Mouse (Mus musculus) forebrain, embryonic 13.5 days (tissue): Measurements from ENCODE around the gene Mrc2. TPM values are rescaled to one million over a fixed set of nuclear protein-coding genes. Genes with fewer than 3 reads are reported as not detected.
A peak's percentile ranks its signal among the peaks of the same experiment; 100 is the strongest.

Source experiments
- ATAC-seq: fragments of 200-750 bp; cut with Nextera tagmentation; 2 replicates; pipeline ENCODE4 v1.8.0; 2017
- H3K27ac ChIP-seq: fragments of 300-500 bp; sonication (generic); 2 replicates; pipeline ENCODE4 v1.5.1; 2015; ENCODE audit warnings: inconsistent platforms, mild to moderate bottlenecking, moderate library complexity
- H3K27me3 ChIP-seq: fragments of 300-500 bp; sonication (generic); 2 replicates; pipeline ENCODE4 v1.6.1; 2015; ENCODE audit warnings: mild to moderate bottlenecking, inconsistent platforms
- H3K36me3 ChIP-seq: fragments of 300-500 bp; sonication (generic); 2 replicates; pipeline ENCODE4 v1.6.1; 2015; ENCODE audit warnings: mild to moderate bottlenecking, inconsistent platforms; ENCODE audit not compliant: poor library complexity, severe bottlenecking
- H3K4me1 ChIP-seq: fragments of 300-500 bp; sonication (generic); 2 replicates; pipeline ENCODE4 v1.6.1; 2015; ENCODE audit warnings: inconsistent platforms
- H3K4me2 ChIP-seq: fragments of 300-500 bp; sonication (generic); 2 replicates; pipeline ENCODE4 v1.6.1; 2015; ENCODE audit warnings: inconsistent platforms, mild to moderate bottlenecking, moderate library complexity
- H3K4me3 ChIP-seq: fragments of 300-500 bp; sonication (generic); 2 replicates; pipeline ENCODE4 v1.5.1; 2015; ENCODE audit warnings: mild to moderate bottlenecking, inconsistent platforms
- H3K9ac ChIP-seq: fragments of 300-500 bp; sonication (generic); 2 replicates; pipeline ENCODE4 v1.6.1; 2015; ENCODE audit warnings: mild to moderate bottlenecking, inconsistent platforms
- H3K9me3 ChIP-seq: fragments of 300-500 bp; sonication (generic); replicated peaks from 2 replicates; pipeline ENCODE4 v1.6.1; 2016; ENCODE audit warnings: inconsistent platforms
- WGBS: fragments of 180-500 bp; shearing (Covaris S2); methylation state at CpG from one replicate; pipeline ENCODE4 v1.1.7; 2015; 5-methylcytosine and 5-hydroxymethylcytosine counted together
- polyA plus RNA-seq: library from polyadenylated mRNA; unstranded; fragments of >200 nt; fragmentation: Nextera tagmentation; extraction: Ambion mirVana; gene quantifications from 2 replicates; pipeline ENCODE4 v1.2.1, GENCODE M21; 2015

Gene Mrc2
- polyA plus RNA-seq, 1 experiment from 2014 or later = 4.5 TPM

DNA sequence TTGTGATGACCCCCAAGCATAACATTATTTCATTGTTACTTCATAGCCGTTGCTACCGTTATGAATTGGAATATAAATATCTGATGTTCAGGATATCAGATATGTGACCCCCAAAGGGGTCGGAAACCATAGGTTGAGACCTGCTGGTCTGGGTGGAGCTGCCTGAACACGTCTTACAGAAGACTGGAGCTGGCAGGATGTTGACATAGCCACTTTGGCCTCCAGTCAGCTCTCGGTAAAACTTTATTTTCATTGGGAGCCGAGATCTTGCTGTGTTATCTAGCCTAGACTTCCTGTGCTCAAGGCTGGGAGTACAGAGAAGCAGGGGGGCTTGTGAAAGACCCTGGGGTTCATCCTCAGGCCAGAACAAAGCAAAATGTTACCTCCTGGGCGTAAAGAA is 63.9 kb downstream of the Mrc2 start:
- WGBS = 86% methylated on average over 7 of the region's 7 CpGs
- no peaks in the 10 kb centered on the region for H3K9me3 ChIP-seq
- no peaks in the 10 kb centered on the region for H3K36me3 ChIP-seq
- no peaks in the 10 kb centered on the region for H3K27me3 ChIP-seq
- peaks cover 9% of the 10 kb centered on the region for H3K4me1 ChIP-seq
- no peak for ATAC-seq
- no peak overlapping the region for H3K4me3 ChIP-seq
- no peak overlapping the region for H3K9ac ChIP-seq
- no peak overlapping the region for H3K27ac ChIP-seq
- no peak overlapping the region for H3K4me2 ChIP-seq

DNA sequence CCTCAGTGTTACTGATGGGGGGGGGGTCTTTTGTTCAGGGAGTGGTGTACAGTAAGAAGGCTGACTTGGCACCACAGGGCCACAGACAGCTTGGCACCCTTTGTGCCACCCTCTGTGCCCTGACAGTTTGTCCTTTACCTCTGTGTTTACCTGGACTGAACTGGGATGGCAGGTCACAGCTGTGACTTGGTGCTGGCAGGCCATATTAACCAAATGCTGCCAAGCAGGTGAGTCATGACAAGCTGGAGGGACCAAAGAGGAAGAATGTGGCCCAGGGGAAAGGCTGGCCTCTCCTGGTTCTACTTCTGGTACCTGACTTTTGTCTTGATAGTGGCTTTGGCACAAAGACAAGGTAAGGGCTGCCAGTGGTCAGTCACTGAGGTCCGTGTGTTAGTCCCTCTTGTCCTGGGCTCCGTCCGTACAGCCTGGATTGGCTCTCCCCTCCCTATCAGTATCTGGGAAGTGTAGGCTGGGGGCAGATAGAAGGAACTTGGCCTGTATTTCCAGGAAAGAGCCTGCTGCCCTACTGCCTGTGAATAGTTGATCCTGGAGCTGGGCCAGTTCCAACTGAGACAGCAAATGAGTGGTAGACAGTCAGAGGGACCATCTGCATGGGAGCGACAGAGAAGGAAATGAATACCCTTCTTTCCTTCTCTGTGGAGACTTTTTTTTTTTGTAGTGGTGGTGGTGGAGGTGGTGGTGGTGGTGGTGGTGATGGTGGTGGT is 69.8 kb downstream of the Mrc2 start:
- 0 out of 2 replicates have a peak, but pooled peaks have one; percentile 1 for ATAC-seq
- Histone ChIP-seq H3K9me3 (no peaks in the 10 kb centered on the region), H3K4me1 (peaks cover 27% of the 10 kb centered on the region), H3K4me2 (no peak overlapping the region), H3K4me3 (no peak overlapping the region), H3K9ac (no peak overlapping the region), H3K36me3 (no peaks in the 10 kb centered on the region), H3K27me3 (no peaks in the 10 kb centered on the region), H3K27ac (no peak overlapping the region)
- WGBS = 83% methylated on average over 4 of the region's 4 CpGs

DNA sequence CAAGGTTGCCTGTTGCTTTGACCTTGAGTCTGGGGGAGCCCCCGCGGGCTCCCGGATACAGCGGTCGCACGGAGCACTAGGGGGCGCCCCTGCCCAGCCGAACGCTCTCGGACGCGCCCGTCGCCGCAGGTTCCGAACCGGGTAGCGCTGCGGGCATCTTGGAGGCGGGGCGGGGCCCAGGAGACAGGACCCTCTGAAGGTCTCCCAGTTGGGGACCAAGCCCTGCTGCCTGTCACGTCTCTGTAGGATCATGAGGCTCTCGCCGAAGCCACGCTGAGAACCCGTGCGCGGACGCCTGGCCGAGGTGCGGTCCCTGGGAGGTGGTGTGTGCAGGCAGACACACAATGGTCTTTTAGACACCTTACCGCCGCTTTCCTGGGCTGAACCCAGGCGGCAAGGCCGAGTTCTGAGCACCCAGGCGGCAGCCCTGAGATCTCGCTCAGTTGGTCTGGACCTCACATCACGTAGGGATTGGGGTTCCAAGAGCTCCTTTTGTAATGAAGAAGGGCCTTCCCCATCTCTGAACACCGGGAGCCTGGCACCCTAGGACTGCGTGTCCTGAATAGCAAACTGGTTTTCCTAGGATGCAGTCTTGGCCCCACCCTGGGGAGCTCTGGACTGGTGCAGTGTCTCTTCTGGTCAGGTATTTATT is 70.6 kb downstream of the Mrc2 start:
- Histone ChIP-seq H3K9me3 (no peaks in the 10 kb centered on the region), H3K27ac (peak overlapping the region; percentile 17), H3K27me3 (no peaks in the 10 kb centered on the region), H3K9ac (peak overlapping the region; percentile 71), H3K4me2 (peak overlapping the region; percentile 68), H3K4me3 (peak overlapping the region; percentile 49), H3K4me1 (peaks cover 27% of the 10 kb centered on the region), H3K36me3 (no peaks in the 10 kb centered on the region)
- ATAC-seq = peak; percentile 90
- under 1% methylated on average over 40 of the region's 40 CpGs for WGBS

DNA sequence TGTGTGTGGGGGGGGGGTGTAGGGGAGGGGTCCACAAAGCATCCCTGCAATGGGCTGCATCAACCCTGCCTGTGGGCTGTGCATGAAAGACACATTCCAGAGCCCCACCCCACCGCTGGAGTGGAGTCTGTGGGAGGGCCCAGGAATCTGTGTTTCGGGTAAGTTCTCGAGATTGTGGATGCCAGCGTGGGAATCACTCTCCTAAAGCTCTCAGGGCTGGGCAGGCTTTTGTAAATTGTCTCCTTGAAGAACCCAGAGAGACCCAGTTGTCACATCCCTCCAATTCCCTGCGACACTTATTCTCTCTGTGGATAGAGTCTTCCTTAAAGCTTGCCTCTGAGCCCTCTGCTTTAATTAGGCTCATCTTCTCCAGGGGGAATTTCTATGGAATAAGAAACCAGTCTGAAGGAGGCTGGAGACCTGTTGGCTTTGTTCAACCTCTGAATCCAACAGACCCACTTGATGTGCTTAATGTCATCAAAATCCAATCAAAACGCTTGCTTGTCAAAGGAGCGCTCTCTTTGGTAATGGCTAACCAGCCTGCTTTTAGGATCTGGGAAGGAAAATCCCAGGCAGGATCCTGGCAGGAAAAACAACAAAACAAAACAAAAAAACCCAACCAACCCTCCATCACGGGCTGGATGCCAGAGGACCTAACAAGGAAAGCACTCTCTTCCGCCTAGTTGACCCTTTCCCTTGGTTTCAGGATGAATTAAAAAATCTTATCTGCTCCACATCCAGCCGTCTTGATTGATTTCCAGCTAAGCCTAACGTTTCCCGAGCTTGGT is 71.3 kb downstream of the Mrc2 start:
- peak; percentile 60; the same call in 1 of the 2 replicates for ATAC-seq
- Histone ChIP-seq H3K4me2 (peak overlapping the region; percentile 68), H3K36me3 (no peaks in the 10 kb centered on the region), H3K27ac (peak overlapping the region; percentile 17), H3K4me1 (peaks cover 27% of the 10 kb centered on the region), H3K9ac (peak overlapping the region; percentile 71), H3K27me3 (no peaks in the 10 kb centered on the region), H3K9me3 (no peaks in the 10 kb centered on the region), H3K4me3 (peak overlapping the region; percentile 49)
- WGBS = 15% methylated on average over 12 of the region's 12 CpGs

DNA sequence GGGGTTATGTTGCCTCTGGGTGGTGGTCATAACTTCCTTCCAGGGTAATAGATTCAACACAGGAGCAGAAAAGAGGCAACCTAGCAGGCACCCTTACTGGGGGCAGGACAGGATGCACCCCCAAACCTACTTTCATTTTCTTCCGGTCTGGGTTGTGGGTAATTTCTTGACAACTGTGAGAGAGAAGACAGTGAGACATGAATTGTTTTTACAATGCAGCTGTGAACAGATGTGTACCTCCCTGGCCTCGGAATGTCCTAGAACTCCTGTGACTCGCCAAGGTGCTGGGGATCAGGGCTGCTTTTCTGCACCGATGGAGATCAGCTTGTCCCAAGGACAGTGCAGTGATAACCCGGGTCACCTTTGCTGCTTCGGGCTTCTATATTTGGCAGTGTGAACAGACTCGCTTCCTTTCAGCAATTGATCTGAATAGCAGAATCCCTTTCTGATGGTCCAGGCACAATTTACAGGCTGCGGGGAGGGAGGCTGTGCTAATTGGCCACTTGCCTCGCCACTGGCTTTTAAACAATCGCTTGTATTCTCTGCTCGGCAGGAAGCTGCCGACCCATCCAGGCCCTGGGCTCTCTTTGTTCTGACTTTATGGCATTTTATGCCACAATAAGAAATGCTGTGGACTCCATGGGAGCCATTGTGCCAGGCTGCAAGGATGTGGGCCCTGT is 72.1 kb downstream of the Mrc2 start:
- Histone ChIP-seq H3K4me1 (peaks cover 27% of the 10 kb centered on the region), H3K4me2 (peak overlapping the region; percentile 68)
- no peak for ATAC-seq

DNA sequence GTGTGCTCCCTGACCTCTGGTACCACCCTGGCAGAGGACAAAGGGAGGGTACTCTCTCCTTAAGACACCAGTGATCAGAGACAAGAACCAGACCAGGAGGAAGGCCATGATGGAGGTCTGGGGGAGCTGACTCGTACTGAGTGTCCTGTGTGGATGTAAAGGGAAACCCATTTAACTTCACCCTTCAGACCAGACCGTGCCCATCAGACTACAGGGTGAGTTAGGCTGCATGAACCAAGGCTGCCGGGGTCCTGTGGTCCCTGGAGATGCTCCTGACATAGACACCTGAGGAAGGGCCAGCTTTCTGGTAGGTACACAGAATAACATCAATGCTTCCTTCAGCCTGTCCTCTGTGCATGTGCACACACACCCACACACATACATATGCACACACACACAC is 73.2 kb downstream of the Mrc2 start:
- Histone ChIP-seq H3K36me3 (no peaks in the 10 kb centered on the region), H3K4me2 (peak overlapping the region; percentile 68; the same call in 1 of the 2 replicates), H3K27me3 (no peaks in the 10 kb centered on the region), H3K4me3 (no peak overlapping the region), H3K9ac (no peak overlapping the region), H3K27ac (no peak overlapping the region), H3K4me1 (peaks cover 27% of the 10 kb centered on the region), H3K9me3 (no peaks in the 10 kb centered on the region)
- WGBS = 84% methylated on average over 3 of the region's 3 CpGs
- no peak for ATAC-seq

More for the DNA sequence above, 72.1 kb downstream of the Mrc2 start:
- H3K36me3 ChIP-seq = no peaks in the 10 kb centered on the region
- peak overlapping the region; percentile 71 for H3K9ac ChIP-seq
- H3K27ac ChIP-seq = peak overlapping the region; percentile 17
- peak overlapping the region; percentile 49 for H3K4me3 ChIP-seq
- H3K27me3 ChIP-seq = no peaks in the 10 kb centered on the region
- H3K9me3 ChIP-seq = no peaks in the 10 kb centered on the region
- WGBS = 6% methylated on average over 12 of the region's 12 CpGs

DNA sequence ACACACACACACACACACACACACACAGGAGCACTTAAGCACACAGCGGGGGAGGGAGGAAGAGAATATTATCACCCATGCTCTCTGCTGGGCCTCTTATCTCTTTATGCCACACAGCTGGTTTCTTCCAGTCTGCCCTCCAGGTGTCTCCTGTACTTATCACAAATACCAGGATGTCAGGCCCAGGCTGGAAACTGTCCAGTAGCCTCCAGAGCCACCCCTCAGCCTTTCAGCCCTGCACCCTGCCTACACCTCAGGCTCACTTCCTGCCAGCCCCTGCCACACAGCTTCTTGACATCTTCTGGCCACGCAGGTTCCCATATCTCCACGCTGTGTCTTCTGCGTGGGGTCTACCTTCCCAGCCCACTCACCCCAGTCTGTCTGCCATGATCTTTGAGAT is 73.6 kb downstream of the Mrc2 start:
- H3K4me1 ChIP-seq = peaks cover 27% of the 10 kb centered on the region
- H3K4me2 ChIP-seq = no peak overlapping the region
- no peak overlapping the region for H3K9ac ChIP-seq
- H3K27ac ChIP-seq = no peak overlapping the region
- WGBS = 89% methylated on average over 3 of the region's 4 CpGs
- no peaks in the 10 kb centered on the region for H3K27me3 ChIP-seq
- no peaks in the 10 kb centered on the region for H3K9me3 ChIP-seq
- H3K36me3 ChIP-seq = no peaks in the 10 kb centered on the region
- H3K4me3 ChIP-seq = no peak overlapping the region
- no peak for ATAC-seq

DNA sequence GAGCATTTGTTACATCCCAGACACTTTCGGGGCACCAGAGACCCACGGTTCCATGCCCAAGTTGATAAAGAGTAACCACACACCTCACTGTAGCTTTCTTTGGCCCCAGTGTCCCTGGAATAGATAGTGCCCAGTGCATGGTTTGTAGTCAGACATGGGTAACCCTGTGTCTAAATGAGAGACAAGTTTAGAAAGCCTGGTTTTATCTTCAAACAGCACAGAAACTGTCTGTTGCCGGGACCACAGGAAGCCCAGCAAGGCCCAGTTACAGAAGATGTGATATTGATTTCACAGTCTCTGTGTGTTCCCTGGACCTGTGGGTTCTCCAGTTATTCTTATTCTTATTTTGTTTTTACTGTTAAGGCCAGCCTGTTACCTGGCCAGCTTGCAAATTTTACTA is 74.7 kb downstream of the Mrc2 start:
- H3K4me1 ChIP-seq = peaks cover 27% of the 10 kb centered on the region
- no peaks in the 10 kb centered on the region for H3K36me3 ChIP-seq
- no peak overlapping the region for H3K9ac ChIP-seq
- no peak overlapping the region for H3K4me2 ChIP-seq
- no peaks in the 10 kb centered on the region for H3K9me3 ChIP-seq
- 92% methylated on average over 3 of the region's 3 CpGs for WGBS
- no peak for ATAC-seq
- no peak overlapping the region for H3K4me3 ChIP-seq
- H3K27me3 ChIP-seq = no peaks in the 10 kb centered on the region
- H3K27ac ChIP-seq = no peak overlapping the region

DNA sequence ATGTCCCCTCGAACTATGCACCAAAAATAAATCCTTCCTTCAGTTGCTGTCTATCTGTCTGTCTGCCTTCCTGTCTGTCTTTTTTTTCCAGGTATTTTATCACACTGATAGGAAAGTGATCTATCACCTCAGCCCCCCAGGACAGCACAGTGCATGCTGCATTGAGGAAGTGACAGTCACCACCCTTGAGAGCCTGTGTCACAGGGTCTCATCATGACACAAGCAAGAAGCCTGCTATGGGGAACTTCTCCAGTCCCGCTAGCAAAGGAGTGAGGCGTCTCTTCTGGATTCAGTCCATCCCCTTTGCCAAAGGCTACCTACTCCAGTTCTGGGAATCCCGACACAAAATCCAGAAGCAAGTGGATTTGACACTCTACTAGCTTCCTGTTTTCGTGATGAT is 76.4 kb downstream of the Mrc2 start:
- Histone ChIP-seq H3K27me3 (no peaks in the 10 kb centered on the region), H3K27ac (no peak overlapping the region), H3K4me2 (no peak overlapping the region), H3K4me1 (peaks cover 19% of the 10 kb centered on the region), H3K9ac (no peak overlapping the region), H3K9me3 (no peaks in the 10 kb centered on the region), H3K36me3 (no peaks in the 10 kb centered on the region), H3K4me3 (no peak overlapping the region)
- WGBS = 86% methylated on average over 5 of the region's 5 CpGs
- no peak for ATAC-seq

DNA sequence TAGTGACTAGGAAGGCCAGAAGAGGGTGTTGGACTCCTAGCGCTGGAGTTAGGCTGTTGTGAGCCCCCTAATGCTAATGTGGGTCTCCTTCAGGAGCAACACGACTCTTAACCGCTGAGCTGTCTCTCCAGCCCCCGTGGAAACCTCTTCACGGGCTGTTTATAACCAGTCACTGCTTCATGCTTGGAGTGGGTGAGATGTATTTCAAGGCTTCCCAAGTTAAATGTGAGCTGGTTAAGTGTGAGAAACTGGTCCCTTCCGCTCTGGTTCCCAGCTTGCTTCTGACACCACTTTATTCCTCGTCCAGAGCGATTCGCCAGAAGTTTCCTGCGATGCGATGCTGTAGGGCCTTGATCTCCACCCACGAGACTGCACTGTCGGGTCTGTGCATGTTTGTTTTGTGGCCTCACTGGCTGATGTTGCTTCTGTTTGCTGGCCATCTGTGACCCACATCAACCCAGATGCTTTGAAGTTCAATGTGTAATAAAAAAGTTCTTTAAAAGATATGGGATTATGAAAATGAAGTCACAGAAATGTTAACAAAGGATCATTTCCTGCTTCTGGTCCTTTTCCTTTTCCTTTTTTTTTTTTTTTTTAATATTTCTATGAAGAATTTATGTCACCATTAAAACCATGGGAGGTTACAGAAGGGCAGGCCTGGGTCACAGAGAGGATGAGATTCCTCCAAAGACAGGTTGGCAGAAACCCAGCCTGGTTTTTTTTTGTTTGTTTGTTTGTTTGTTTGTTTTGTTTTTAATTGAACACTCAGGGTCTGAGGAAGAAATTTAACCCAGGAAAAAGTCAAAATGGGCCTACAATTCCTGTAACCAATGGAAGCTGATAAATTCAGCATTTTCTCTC is 77.3 kb downstream of the Mrc2 start:
- Histone ChIP-seq H3K9ac (no peak overlapping the region), H3K9me3 (no peaks in the 10 kb centered on the region), H3K27me3 (no peaks in the 10 kb centered on the region), H3K4me1 (peaks cover 10% of the 10 kb centered on the region), H3K4me2 (no peak overlapping the region), H3K36me3 (no peaks in the 10 kb centered on the region), H3K4me3 (no peak overlapping the region), H3K27ac (no peak overlapping the region)
- ATAC-seq = no peak
- 91% methylated on average over 13 of the region's 13 CpGs for WGBS

DNA sequence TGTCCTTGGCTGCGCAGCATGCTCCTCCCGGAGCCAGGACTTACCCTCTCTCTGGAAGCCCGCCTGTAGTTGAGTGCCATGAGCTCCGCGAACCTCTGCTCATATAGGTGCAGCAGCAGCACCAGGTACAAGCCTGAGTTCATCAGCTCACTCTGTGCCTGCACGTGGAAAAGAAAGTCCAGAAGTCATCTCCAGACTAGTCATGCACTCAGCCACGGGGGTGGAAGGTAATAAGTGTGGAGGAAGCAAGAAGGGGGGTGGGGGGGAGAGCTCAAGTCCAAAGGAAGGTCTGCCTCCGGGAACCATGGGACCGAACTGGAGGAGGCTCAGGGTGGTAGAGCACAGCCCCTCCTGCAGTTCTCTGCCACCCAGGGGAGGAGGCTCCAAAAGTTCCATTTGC is 79.4 kb downstream of the Mrc2 start:
- no peak overlapping the region for H3K4me3 ChIP-seq
- no peaks in the 10 kb centered on the region for H3K9me3 ChIP-seq
- H3K4me2 ChIP-seq = no peak overlapping the region
- no peaks in the 10 kb centered on the region for H3K36me3 ChIP-seq
- WGBS = 85% methylated on average over 9 of the region's 9 CpGs
- no peak overlapping the region for H3K27ac ChIP-seq
- no peaks in the 10 kb centered on the region for H3K4me1 ChIP-seq
- H3K27me3 ChIP-seq = no peaks in the 10 kb centered on the region
- ATAC-seq = no peak
- H3K9ac ChIP-seq = no peak overlapping the region
